In genomic region chr5:130216781-130217180, GRCm38 (mm10) we compare ENCODE assay signal across 8 mouse cellular contexts. TPM values are rescaled to one million over a fixed set of nuclear protein-coding genes. Genes with fewer than 3 reads are reported as not detected.
DNase-seq lines count a peak whose midpoint lies in the region; ATAC-seq and TF ChIP-seq lines count a peak whose summit lies in the region.

Gene Tmem248, plus strand, starts transcription at chr5:130217081.

- peaks cover 0 to 4% of the 10 kb centered on the region in 2 experiments; a peak in 3 of 4 replicates for H3K36me3 ChIP-seq in MEL (ENCODE audit: control insufficient read depth in 1 of 2, insufficient read depth in 2 of 2, low read length in 2 of 2)
- H3K36me3 ChIP-seq in forebrain, embryonic 15.5 days, result peaks cover 15% of the 10 kb centered on the region; the same call in 1 of the 2 replicates
- H3K36me3 ChIP-seq in hindbrain, embryonic 12.5 days, result peaks cover 23% of the 10 kb centered on the region
- H3K36me3 ChIP-seq in liver, embryonic 13.5 days, result peaks cover 30% of the 10 kb centered on the region

- TF ChIP-seq POLR2A in cerebellum, adult 2 months (IDR thresholded peaks at IDR 0.05; ENCODE audit: borderline replicate concordance, insufficient read depth, low read length), result no peak
- no peak for TF ChIP-seq POLR2A in MEL (IDR thresholded peaks at IDR 0.05; ENCODE audit: control insufficient read depth in 1 of 2, insufficient read depth in 1 of 2, low read depth in 1 of 2, low read length in 2 of 2, poor library complexity in 1 of 2)

- peaks cover 1% of the 10 kb centered on the region; the same call in 1 of the 2 replicates for H3K79me2 ChIP-seq in MEL (ENCODE audit: control insufficient read depth, insufficient read depth, low read length, poor library complexity)

- H3K9me3 ChIP-seq in MEL (replicated peaks; ENCODE audit: insufficient read depth, low read length), result no peaks in the 10 kb centered on the region
- no peaks in the 10 kb centered on the region for H3K9me3 ChIP-seq in forebrain, embryonic 15.5 days
- peaks cover 5% of the 10 kb centered on the region for H3K9me3 ChIP-seq in hindbrain, embryonic 12.5 days (replicated peaks)
- H3K9me3 ChIP-seq in liver, embryonic 13.5 days (replicated peaks), result peaks cover 3% of the 10 kb centered on the region; the same call in 1 of the 2 replicates

- ATAC-seq in forebrain, embryonic 15.5 days (replicated peaks), result no peak
- no peak for ATAC-seq in hindbrain, embryonic 12.5 days (ENCODE audit: low FRiP score)
- ATAC-seq in liver, embryonic 13.5 days (ENCODE audit: low read depth), result no peak

- no peak within 1 kb of the TSS for H3K9ac ChIP-seq in MEL (ENCODE audit: control insufficient read depth, low read depth, low read length, poor library complexity, severe bottlenecking)
- H3K9ac ChIP-seq in forebrain, embryonic 15.5 days (replicated peaks), result no peak within 1 kb of the TSS
- no peak within 1 kb of the TSS for H3K9ac ChIP-seq in hindbrain, embryonic 12.5 days
- H3K9ac ChIP-seq in liver, embryonic 13.5 days, result no peak within 1 kb of the TSS

- H3K4me3 ChIP-seq in cerebellum, adult 2 months (replicated peaks; ENCODE audit: insufficient read depth, low read depth, low read length), result no peak within 1 kb of the TSS
- H3K4me3 ChIP-seq in MEL (ENCODE audit: control insufficient read depth in 1 of 2, insufficient read depth in 1 of 2, low read depth in 2 of 2, low read length in 2 of 2), result no peak within 1 kb of the TSS
- H3K4me3 ChIP-seq in forebrain, embryonic 15.5 days, result no peak within 1 kb of the TSS
- H3K4me3 ChIP-seq in hindbrain, embryonic 12.5 days, result no peak within 1 kb of the TSS
- no peak within 1 kb of the TSS for H3K4me3 ChIP-seq in liver, embryonic 13.5 days (replicated peaks)

- TF ChIP-seq EP300 in MEL (IDR thresholded peaks at IDR 0.05; ENCODE audit: low read depth in 1 of 2, low read length in 2 of 2), result no peak

- no peak within 1 kb of the TSS for H3K4me2 ChIP-seq in forebrain, embryonic 15.5 days (replicated peaks)
- no peak within 1 kb of the TSS for H3K4me2 ChIP-seq in hindbrain, embryonic 12.5 days (replicated peaks)
- H3K4me2 ChIP-seq in liver, embryonic 13.5 days, result no peak within 1 kb of the TSS

- TF ChIP-seq CTCF in cerebellum, adult 2 months (IDR thresholded peaks at IDR 0.05; ENCODE audit: borderline replicate concordance, insufficient read depth, low read depth, low read length), result no peak
- TF ChIP-seq CTCF in MEL (IDR thresholded peaks at IDR 0.05 in 2 of 3, conservative IDR thresholded peaks at IDR 0.05 in 1 of 3; ENCODE audit: control insufficient read depth in 1 of 3, insufficient read depth in 1 of 3, low read depth in 2 of 3, low read length in 3 of 3, poor library complexity in 1 of 3, severe bottlenecking in 1 of 3), result peak in 2 of 3 experiments; percentile 12 to 25; a peak in 2 of 6 replicates

- DNase-seq in cerebellum, adult 2 months, result no peak
- no peak for DNase-seq in cerebellum, adult 9-10 months
- DNase-seq in MEL (ENCODE audit: low read depth, low spot score), result no peak
- DNase-seq in liver, embryonic 13.5 days, result no peak
- no peak for DNase-seq in embryo, embryonic 9.5 days (ENCODE audit: extremely low spot score)
- DNase-seq in cerebellum, adult 9-11 months, result no peak

- WGBS in cerebellum, adult 2 months, result 81% methylated on average over 7 of the region's 7 CpGs
- 85% methylated on average over 7 of the region's 7 CpGs for WGBS in forebrain, embryonic 15.5 days
- WGBS in hindbrain, embryonic 12.5 days, result 84% methylated on average over 7 of the region's 7 CpGs
- WGBS in liver, embryonic 13.5 days (ENCODE audit: insufficient replicate concordance), result 74% methylated on average over 7 of the region's 7 CpGs

- H3K4me1 ChIP-seq in cerebellum, adult 2 months (ENCODE audit: control insufficient read depth, insufficient read depth, low read length), result no peaks in the 10 kb centered on the region
- peaks cover 0 to 11% of the 10 kb centered on the region in 2 experiments; a peak in 2 of 4 replicates for H3K4me1 ChIP-seq in MEL (ENCODE audit: control insufficient read depth in 1 of 2, insufficient read depth in 2 of 2, low read length in 2 of 2)
- H3K4me1 ChIP-seq in forebrain, embryonic 15.5 days, result peaks cover 8% of the 10 kb centered on the region
- H3K4me1 ChIP-seq in hindbrain, embryonic 12.5 days, result 0 out of 2 replicates have a peak, but pooled peaks cover 5% of the 10 kb centered on the region
- H3K4me1 ChIP-seq in liver, embryonic 13.5 days (replicated peaks), result peaks cover 12% of the 10 kb centered on the region

- H3K27ac ChIP-seq in cerebellum, adult 2 months (ENCODE audit: insufficient read depth, low read length), result no peak within 1 kb of the TSS
- no peak within 1 kb of the TSS for H3K27ac ChIP-seq in MEL (ENCODE audit: control insufficient read depth, low read depth, low read length)
- no peak within 1 kb of the TSS for H3K27ac ChIP-seq in forebrain, embryonic 15.5 days (replicated peaks)
- H3K27ac ChIP-seq in hindbrain, embryonic 12.5 days, result no peak within 1 kb of the TSS
- H3K27ac ChIP-seq in liver, embryonic 13.5 days, result no peak within 1 kb of the TSS

- H3K27me3 ChIP-seq in cerebellum, adult 2 months (ENCODE audit: control insufficient read depth, insufficient read depth, low read length), result no peaks in the 10 kb centered on the region
- no peaks in the 10 kb centered on the region for H3K27me3 ChIP-seq in MEL (ENCODE audit: control insufficient read depth in 1 of 2, insufficient read depth in 2 of 2, low read length in 2 of 2)
- H3K27me3 ChIP-seq in forebrain, embryonic 15.5 days, result no peaks in the 10 kb centered on the region
- H3K27me3 ChIP-seq in hindbrain, embryonic 12.5 days, result no peaks in the 10 kb centered on the region
- H3K27me3 ChIP-seq in liver, embryonic 13.5 days, result no peaks in the 10 kb centered on the region

- TF ChIP-seq RAD21 in MEL (IDR thresholded peaks at IDR 0.05; ENCODE audit: low read depth, low read length), result no peak

TF ChIP-seq in MEL, 35 proteins besides CTCF, POLR2A, EP300 and RAD21:
- TF ChIP-seq MXI1 (IDR thresholded peaks at IDR 0.05; ENCODE audit: low read depth, low read length) (no peak), E2F4 (IDR thresholded peaks at IDR 0.05; ENCODE audit: borderline replicate concordance, low read depth, low read length) (no peak), MEF2A (IDR thresholded peaks at IDR 0.05; ENCODE audit: extremely low read depth, insufficient replicate concordance, low read depth, low read length, poor library complexity, severe bottlenecking) (no peak), KAT2A (conservative IDR thresholded peaks at IDR 0.05; ENCODE audit: low read depth, low read length) (no peak), POLR2AphosphoS5 (IDR thresholded peaks at IDR 0.05; ENCODE audit: borderline replicate concordance, low read depth, low read length) (no peak), ETS1 (IDR thresholded peaks at IDR 0.05; ENCODE audit: low read depth, low read length) (no peak)

RNA-seq across cellular contexts. Expression of gene Tmem248, which starts in this region (rescaled TPM):
- polyA plus RNA-seq in cerebellum, adult 2 months (2012; rRNA removed), result 35.5 and 38.1 TPM in 2 replicates
- 50.5 and 58.2 TPM in 2 replicates for total RNA-seq in MEL (2012; rRNA removed)
- polyA plus RNA-seq in MEL (2012; ENCODE audit: insufficient read depth in 1 of 2, insufficient read length in 2 of 2, low read depth in 1 of 2, low replicate concordance in 2 of 2, missing spikeins in 1 of 2), result 10 to 100 TPM in 1 of 2 experiments, not detected in 1; 55.5 TPM
- 23.0 and 24.1 TPM in 2 replicates for polyA plus RNA-seq in forebrain, embryonic 15.5 days (2015; fragmentation: Nextera tagmentation; extraction: Ambion mirVana)
- polyA plus RNA-seq in hindbrain, embryonic 12.5 days (2016; fragmentation: Nextera tagmentation; extraction: Ambion mirVana), result 31.0 and 31.1 TPM in 2 replicates
- 30.7 and 34.4 TPM in 2 replicates for polyA plus RNA-seq in liver, embryonic 13.5 days (2015; fragmentation: Nextera tagmentation; extraction: Ambion mirVana)
